Mouse (Mus musculus): ENCODE data around the gene Sf3b3. TPM values are rescaled to one million over a fixed set of nuclear protein-coding genes. Genes with fewer than 3 reads are reported as not detected.
A peak's percentile ranks its signal among the peaks of the same experiment; 100 is the strongest.

The Sf3b3 gene
- polyA plus RNA-seq, 1 experiment from 2014 or later = 163 TPM

DNA sequence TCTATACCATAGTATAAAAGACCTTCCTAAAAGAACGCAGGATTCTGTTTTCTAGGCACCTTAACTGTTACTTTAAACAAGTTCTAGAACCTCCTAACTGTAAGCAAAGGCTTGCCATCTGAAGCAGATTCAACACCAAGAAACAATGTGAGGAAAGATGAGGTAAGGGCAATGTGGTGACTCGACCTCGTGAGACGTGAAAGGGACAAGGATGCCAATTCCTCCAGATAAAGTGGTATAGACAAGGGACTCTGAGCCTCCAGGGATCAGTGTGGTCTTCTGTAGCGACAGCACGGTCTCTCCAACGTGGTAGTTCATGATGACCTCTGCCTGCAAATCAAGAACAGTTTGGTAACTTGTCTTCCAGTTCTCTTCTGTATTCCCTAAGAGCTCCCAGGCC lies 34.8 kb downstream of the Sf3b3 start:
- no peak overlapping the region for H3K4me2 ChIP-seq (replicated peaks)
- WGBS = 96% methylated on average over 7 of the region's 7 CpGs
- ATAC-seq (ENCODE audit: low FRiP score) = no peak
- H3K27me3 ChIP-seq = no peaks in the 10 kb centered on the region
- no peak overlapping the region for H3K4me3 ChIP-seq
- no peaks in the 10 kb centered on the region for H3K9me3 ChIP-seq (replicated peaks)
- no peak overlapping the region for H3K9ac ChIP-seq
- H3K36me3 ChIP-seq = peaks cover 83% of the 10 kb centered on the region
- no peak overlapping the region for H3K27ac ChIP-seq
- no peaks in the 10 kb centered on the region for H3K4me1 ChIP-seq

DNA sequence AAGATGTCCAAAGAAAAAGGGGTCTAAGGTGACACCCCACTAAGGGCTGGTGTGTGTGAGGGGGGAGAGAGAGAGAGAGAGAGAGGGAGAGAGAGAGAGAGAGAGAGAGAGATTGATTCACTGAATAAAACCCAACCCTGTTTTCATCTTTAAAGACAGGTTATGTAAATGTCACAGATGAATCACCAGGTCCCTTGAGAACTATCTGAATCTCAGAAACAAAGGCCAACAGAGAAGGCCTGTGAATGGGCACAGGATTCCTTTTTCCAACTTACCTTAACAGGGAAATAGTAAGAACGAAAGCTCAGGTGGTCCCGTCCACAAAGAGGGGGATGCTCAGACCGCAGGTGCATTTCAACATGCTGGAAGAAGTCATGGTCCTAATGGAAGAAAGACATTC lies 35.5 kb downstream of the Sf3b3 start:
- no peaks in the 10 kb centered on the region for H3K4me1 ChIP-seq
- whole genome bisulfite sequencing = 96% methylated on average over 3 of the region's 3 CpGs
- H3K27ac ChIP-seq = no peak overlapping the region
- H3K27me3 ChIP-seq = no peaks in the 10 kb centered on the region
- no peak overlapping the region for H3K4me2 ChIP-seq (replicated peaks)
- H3K4me3 ChIP-seq = no peak overlapping the region
- no peaks in the 10 kb centered on the region for H3K9me3 ChIP-seq (replicated peaks)
- no peak overlapping the region for H3K9ac ChIP-seq
- H3K36me3 ChIP-seq = peaks cover 77% of the 10 kb centered on the region
- ATAC-seq (ENCODE audit: low FRiP score) = no peak

GRCm38 (mm10) chr8:110810481-110811065 lies 36.0 kb downstream of the Sf3b3 start:
- 87% methylated on average over 7 of the region's 7 CpGs for WGBS

GRCm38 (mm10) chr8:110809831-110810230 lies 36.8 kb downstream of the Sf3b3 start:
- Histone ChIP-seq H3K4me1 (no peaks in the 10 kb centered on the region), H3K36me3 (peaks cover 64% of the 10 kb centered on the region), H3K27ac (no peak overlapping the region), H3K9ac (no peak overlapping the region), H3K27me3 (no peaks in the 10 kb centered on the region), H3K9me3 (replicated peaks) (no peaks in the 10 kb centered on the region), H3K4me2 (replicated peaks) (no peak overlapping the region), H3K4me3 (no peak overlapping the region)
- 49% methylated on average over 2 of the region's 2 CpGs for WGBS
- no peak for ATAC-seq (ENCODE audit: low FRiP score)

More at GRCm38 (mm10) chr8:110810481-110811065, 36.0 kb downstream of the Sf3b3 start:
- H3K36me3 ChIP-seq = peaks cover 72% of the 10 kb centered on the region
- H3K4me3 ChIP-seq = no peak overlapping the region
- no peak overlapping the region for H3K27ac ChIP-seq
- no peak overlapping the region for H3K9ac ChIP-seq
- H3K27me3 ChIP-seq = no peaks in the 10 kb centered on the region
- H3K4me2 ChIP-seq (replicated peaks) = no peak overlapping the region
- no peaks in the 10 kb centered on the region for H3K4me1 ChIP-seq
- H3K9me3 ChIP-seq (replicated peaks) = no peaks in the 10 kb centered on the region
- no peak for ATAC-seq (ENCODE audit: low FRiP score)

DNA sequence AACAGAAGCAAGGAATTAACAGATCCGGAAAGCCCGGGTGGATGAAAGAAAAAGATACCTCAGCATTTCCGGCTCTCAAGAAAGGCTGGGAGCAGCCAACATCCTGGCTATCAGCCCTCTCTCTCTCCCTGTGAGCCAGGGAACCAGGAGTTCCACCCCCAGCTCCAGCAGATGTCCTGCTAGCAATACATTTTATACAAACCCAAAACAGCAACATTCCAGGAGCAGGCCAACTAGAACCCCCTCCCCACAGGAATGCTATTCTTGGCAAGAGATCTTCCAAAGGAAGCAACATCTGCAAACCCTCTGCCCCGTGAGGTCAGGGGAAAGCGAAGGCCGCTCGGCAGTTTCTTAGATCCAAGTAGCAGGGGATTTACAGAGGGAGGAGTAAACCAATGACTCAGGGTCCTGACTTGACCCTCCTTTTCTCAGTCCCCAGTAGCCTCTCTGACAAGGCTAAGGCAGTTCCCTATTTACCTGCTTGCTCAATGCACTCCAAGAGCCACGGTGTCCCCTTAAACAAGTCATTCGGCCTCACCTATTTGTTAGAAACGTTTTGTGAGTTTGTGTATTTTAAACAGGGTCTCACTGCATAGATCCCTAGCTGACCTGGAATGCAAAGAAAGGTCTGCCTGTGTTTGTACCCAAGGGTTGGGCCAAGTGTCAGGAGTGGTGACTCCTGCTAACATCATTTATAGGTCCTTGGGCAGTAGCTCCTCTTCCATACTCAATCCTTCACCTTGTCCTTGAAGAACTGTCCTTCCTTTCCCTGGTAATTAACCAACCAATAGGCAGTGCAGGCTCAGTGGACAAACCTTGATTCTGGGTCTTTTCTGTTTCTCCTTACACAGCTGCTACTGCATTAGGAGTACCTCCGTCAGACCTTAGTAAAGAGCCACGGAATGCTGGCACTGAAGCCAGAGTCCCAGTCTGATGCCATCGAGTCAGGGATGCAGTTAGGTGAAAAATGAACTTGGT lies 37.8 kb downstream of the Sf3b3 start:
- 62% methylated on average over 13 of the region's 13 CpGs for WGBS
- ATAC-seq (ENCODE audit: low FRiP score) = no peak
- no peak overlapping the region for H3K9ac ChIP-seq
- peaks cover 54% of the 10 kb centered on the region for H3K36me3 ChIP-seq
- H3K27me3 ChIP-seq = no peaks in the 10 kb centered on the region
- no peaks in the 10 kb centered on the region for H3K4me1 ChIP-seq
- no peak overlapping the region for H3K4me2 ChIP-seq (replicated peaks)
- H3K9me3 ChIP-seq (replicated peaks) = no peaks in the 10 kb centered on the region
- no peak overlapping the region for H3K4me3 ChIP-seq
- 0 out of 2 replicates have a peak overlapping the region, but pooled peaks have one; percentile 18 for H3K27ac ChIP-seq

DNA sequence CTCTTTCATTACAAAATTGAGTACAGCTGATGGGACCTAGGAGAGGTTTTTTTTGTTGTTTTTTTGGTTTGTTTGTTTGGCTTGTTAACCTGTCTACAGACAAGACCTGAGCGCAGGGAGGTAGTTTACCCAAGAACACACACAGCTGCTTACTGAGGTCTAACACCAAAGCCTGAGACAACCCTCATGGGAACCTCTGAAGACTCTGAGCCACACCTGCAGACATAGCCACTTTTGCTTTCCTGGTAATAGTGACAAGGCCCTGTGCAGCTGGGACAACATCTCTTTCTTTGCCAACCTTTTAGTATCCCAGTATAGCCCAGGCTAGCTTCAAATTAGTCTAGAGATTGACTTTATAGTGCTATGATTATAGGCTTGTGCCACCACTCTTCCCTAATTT lies 40.4 kb downstream of the Sf3b3 start:
- WGBS = 94% methylated on average over 1 of the region's 1 CpGs
- no peak overlapping the region for H3K4me2 ChIP-seq (replicated peaks)
- no peak overlapping the region for H3K4me3 ChIP-seq
- no peaks in the 10 kb centered on the region for H3K9me3 ChIP-seq (replicated peaks)
- H3K36me3 ChIP-seq = peaks cover 27% of the 10 kb centered on the region
- H3K27me3 ChIP-seq = no peaks in the 10 kb centered on the region
- ATAC-seq (ENCODE audit: low FRiP score) = no peak
- no peak overlapping the region for H3K9ac ChIP-seq
- no peaks in the 10 kb centered on the region for H3K4me1 ChIP-seq
- no peak overlapping the region for H3K27ac ChIP-seq

DNA sequence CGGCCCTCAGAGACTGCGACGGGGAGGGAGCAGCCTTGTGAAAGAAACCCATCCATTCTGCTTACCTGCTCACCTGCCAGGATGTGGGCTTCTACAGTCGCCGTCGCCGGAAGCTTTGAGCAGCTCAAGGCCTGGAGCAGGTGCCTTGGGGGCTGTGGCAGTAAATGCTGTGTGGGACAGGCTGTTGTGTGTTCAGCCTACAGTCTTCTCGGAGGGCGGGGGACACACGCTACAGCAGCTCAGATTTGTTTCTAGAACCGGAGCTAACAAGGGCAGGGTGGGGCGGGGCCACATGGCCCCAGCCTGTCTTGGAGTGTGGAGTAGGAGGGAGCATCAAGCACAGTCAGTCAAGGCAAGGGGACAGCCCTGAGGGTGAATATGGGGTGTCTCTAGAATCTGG lies 40.9 kb downstream of the Sf3b3 start, which contains the start of gene Il34:
Il34 (minus strand) TSS at position 256 of the 400 bp plus-strand sequence.
- Histone ChIP-seq H3K9me3 (replicated peaks) (no peaks in the 10 kb centered on the region), H3K27ac (no peak within 1 kb of the TSS), H3K36me3 (peaks cover 23% of the 10 kb centered on the region), H3K27me3 (no peaks in the 10 kb centered on the region), H3K4me2 (replicated peaks) (no peak within 1 kb of the TSS), H3K9ac (no peak within 1 kb of the TSS), H3K4me1 (no peaks in the 10 kb centered on the region), H3K4me3 (no peak within 1 kb of the TSS)
- WGBS = 44% methylated on average over 12 of the region's 12 CpGs
- ATAC-seq (ENCODE audit: low FRiP score) = no peak

- no peak overlapping the region for H3K4me3 ChIP-seq
- no peak for ATAC-seq (ENCODE audit: low FRiP score)
- H3K27me3 ChIP-seq = no peaks in the 10 kb centered on the region
- peaks cover 16% of the 10 kb centered on the region for H3K36me3 ChIP-seq
- no peaks in the 10 kb centered on the region for H3K9me3 ChIP-seq (replicated peaks)
- H3K4me1 ChIP-seq = no peaks in the 10 kb centered on the region
- H3K27ac ChIP-seq = no peak overlapping the region
- WGBS = 61% methylated on average over 3 of the region's 3 CpGs
- no peak overlapping the region for H3K4me2 ChIP-seq (replicated peaks)
- H3K9ac ChIP-seq = no peak overlapping the region
Measured at GRCm38 (mm10) chr8:110804825-110805514, 41.6 kb downstream of the Sf3b3 start.

- Histone ChIP-seq H3K9ac (no peak overlapping the region), H3K9me3 (replicated peaks) (no peaks in the 10 kb centered on the region), H3K27ac (no peak overlapping the region), H3K36me3 (peaks cover 4% of the 10 kb centered on the region; the same call in 1 of the 2 replicates), H3K27me3 (no peaks in the 10 kb centered on the region), H3K4me1 (no peaks in the 10 kb centered on the region), H3K4me3 (no peak overlapping the region), H3K4me2 (replicated peaks) (no peak overlapping the region)
- 91% methylated on average over 9 of the region's 9 CpGs for WGBS
- ATAC-seq (ENCODE audit: low FRiP score) = no peak
Measured at GRCm38 (mm10) chr8:110803856-110804255, 42.7 kb downstream of the Sf3b3 start.

DNA sequence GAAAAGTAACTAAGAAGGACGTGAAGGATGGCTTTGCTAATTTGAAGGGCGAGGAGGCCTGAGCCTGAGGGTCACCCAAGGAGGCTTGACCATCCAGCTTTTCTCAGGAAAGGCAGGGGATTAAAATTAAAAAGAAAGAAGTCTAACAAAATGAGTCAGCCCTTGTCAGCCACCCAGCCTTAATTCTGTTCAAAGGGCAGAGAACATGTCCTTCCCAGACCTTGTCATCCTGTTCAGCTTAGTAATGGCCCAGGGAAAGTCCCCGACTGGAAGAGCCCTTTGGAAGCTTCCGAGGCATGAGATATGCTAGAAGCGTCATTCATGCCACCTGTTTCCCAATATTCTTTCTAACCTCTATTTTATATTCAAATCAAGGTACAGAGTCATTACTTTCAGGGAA lies 43.6 kb downstream of the Sf3b3 start:
- WGBS = 81% methylated on average over 5 of the region's 5 CpGs
- no peak overlapping the region for H3K4me2 ChIP-seq (replicated peaks)
- H3K9ac ChIP-seq = no peak overlapping the region
- no peak for ATAC-seq (ENCODE audit: low FRiP score)
- H3K9me3 ChIP-seq (replicated peaks) = no peaks in the 10 kb centered on the region
- H3K36me3 ChIP-seq = no peaks in the 10 kb centered on the region
- H3K27ac ChIP-seq = no peak overlapping the region
- no peaks in the 10 kb centered on the region for H3K27me3 ChIP-seq
- no peak overlapping the region for H3K4me3 ChIP-seq
- no peaks in the 10 kb centered on the region for H3K4me1 ChIP-seq

DNA sequence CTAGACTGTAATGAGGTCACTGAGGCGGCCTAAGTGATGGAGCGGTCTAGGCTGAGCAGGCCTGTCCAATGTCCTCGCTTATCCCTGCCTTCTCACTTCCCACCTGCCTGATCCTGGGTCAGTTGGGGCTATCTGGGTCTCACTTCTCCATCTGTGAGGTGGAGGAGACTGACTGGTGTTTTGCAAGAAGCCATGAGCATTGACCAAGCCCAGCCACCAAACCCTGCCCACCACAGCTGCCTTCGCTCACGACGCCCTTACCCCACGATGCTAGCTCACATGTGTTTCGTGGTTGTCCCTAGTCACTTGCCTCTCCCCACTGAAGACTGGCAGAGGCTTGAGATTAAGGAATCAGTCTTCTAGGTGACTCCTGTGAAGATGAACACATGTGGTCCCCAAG lies 49.5 kb downstream of the Sf3b3 start:
- no peaks in the 10 kb centered on the region for H3K36me3 ChIP-seq
- 96% methylated on average over 8 of the region's 8 CpGs for WGBS
- no peaks in the 10 kb centered on the region for H3K27me3 ChIP-seq
- no peak overlapping the region for H3K27ac ChIP-seq
- no peak for ATAC-seq (ENCODE audit: low FRiP score)
- no peak overlapping the region for H3K4me3 ChIP-seq
- H3K4me2 ChIP-seq (replicated peaks) = no peak overlapping the region
- H3K9me3 ChIP-seq (replicated peaks) = no peaks in the 10 kb centered on the region; the same call in 1 of the 2 replicates
- H3K4me1 ChIP-seq = no peaks in the 10 kb centered on the region
- no peak overlapping the region for H3K9ac ChIP-seq

GRCm38 (mm10) chr8:110794363-110794965 lies 52.1 kb downstream of the Sf3b3 start:
- no peak overlapping the region for H3K4me3 ChIP-seq
- H3K4me2 ChIP-seq (replicated peaks) = no peak overlapping the region
- no peaks in the 10 kb centered on the region; the same call in 1 of the 2 replicates for H3K9me3 ChIP-seq (replicated peaks)
- H3K36me3 ChIP-seq = no peaks in the 10 kb centered on the region
- H3K4me1 ChIP-seq = no peaks in the 10 kb centered on the region
- H3K27ac ChIP-seq = no peak overlapping the region
- no peaks in the 10 kb centered on the region for H3K27me3 ChIP-seq
- ATAC-seq (ENCODE audit: low FRiP score) = no peak
- 94% methylated on average over 7 of the region's 7 CpGs for WGBS
- H3K9ac ChIP-seq = no peak overlapping the region
